Mouse (Mus musculus): ENCODE measurements around the gene Zfp658. TPM values are rescaled to one million over a fixed set of nuclear protein-coding genes. Genes with fewer than 3 reads are reported as not detected.

The Zfp658 gene
- 1.6 and 2.8 TPM in 2 replicates for polyA plus RNA-seq (2012; rRNA removed; ENCODE audit: low replicate concordance)

GRCm38 (mm10) chr7:43562006-43562633, at the start of gene Zfp658:
Gene Zfp658, plus strand, starts transcription at chr7:43562256.

GRCm38 (mm10) chr7:43544225-43544977, 17.7 kb upstream of the Zfp658 start, which contains the start of gene Cd33:
Gene Cd33, minus strand, starts transcription at chr7:43544428.

GRCm38 (mm10) chr7:43579440-43580171, 17.6 kb downstream of the Zfp658 start, which contains the start of gene Zfp719:
Gene Zfp719, plus strand, starts transcription at chr7:43579610.

GRCm38 (mm10) chr7:43606896-43607742, 45.1 kb downstream of the Zfp658 start, which contains the start of gene Zfp819:
Gene Zfp819, plus strand, starts transcription at chr7:43607169.

Other genes with a start within 250 kb of the Zfp658 start
- 4.9 and 8.0 TPM in 2 replicates for gene Zfp715, start 249.0 kb upstream of the Zfp658 start, polyA plus RNA-seq (2012; rRNA removed; ENCODE audit: low replicate concordance)
- gene Siglecf, start 210.9 kb upstream of the Zfp658 start, polyA plus RNA-seq (2012; rRNA removed; ENCODE audit: low replicate concordance) = 0.79 and 5.1 TPM in 2 replicates
- 2.5 and 6.0 TPM in 2 replicates for gene Siglecg, start 154.1 kb upstream of the Zfp658 start, polyA plus RNA-seq (2012; rRNA removed; ENCODE audit: low replicate concordance)
- gene Lim2, start 134.6 kb upstream of the Zfp658 start, polyA plus RNA-seq (2012; rRNA removed; ENCODE audit: low replicate concordance) = not detected in 2 replicates
- 7.3 and 21.1 TPM in 2 replicates for gene Nkg7, start 125.2 kb upstream of the Zfp658 start, polyA plus RNA-seq (2012; rRNA removed; ENCODE audit: low replicate concordance)
- gene Cldnd2, start 121.5 kb upstream of the Zfp658 start, polyA plus RNA-seq (2012; rRNA removed; ENCODE audit: low replicate concordance) = not detected in 2 replicates
- 222 and 365 TPM in 2 replicates for gene Etfb, start 118.2 kb upstream of the Zfp658 start, polyA plus RNA-seq (2012; rRNA removed; ENCODE audit: low replicate concordance)
- gene Gm45233, start 118.1 kb upstream of the Zfp658 start, polyA plus RNA-seq (2012; rRNA removed; ENCODE audit: low replicate concordance) = 4.5 and 4.8 TPM in 2 replicates
- gene Vsig10l, start 99.1 kb upstream of the Zfp658 start, polyA plus RNA-seq (2012; rRNA removed; ENCODE audit: low replicate concordance) = 8.1 and 9.4 TPM in 2 replicates
- 4.6 and 8.8 TPM in 2 replicates for gene Iglon5, start 72.2 kb upstream of the Zfp658 start, polyA plus RNA-seq (2012; rRNA removed; ENCODE audit: low replicate concordance)
- not detected in 2 replicates for gene 4931406B18Rik, start 56.3 kb upstream of the Zfp658 start, polyA plus RNA-seq (2012; rRNA removed; ENCODE audit: low replicate concordance)
- 12.5 and 12.7 TPM in 2 replicates for gene Cd33, start 17.8 kb upstream of the Zfp658 start, polyA plus RNA-seq (2012; rRNA removed; ENCODE audit: low replicate concordance)
- 2.0 and 4.1 TPM in 2 replicates for gene Zfp719, start 17.4 kb downstream of the Zfp658 start, polyA plus RNA-seq (2012; rRNA removed; ENCODE audit: low replicate concordance)
- gene Zfp819, start 44.9 kb downstream of the Zfp658 start, polyA plus RNA-seq (2012; rRNA removed; ENCODE audit: low replicate concordance) = 0.24 TPM in 1 of 2 replicates, not detected in the other
- not detected in 2 replicates for gene Ceacam18, start 72.5 kb downstream of the Zfp658 start, polyA plus RNA-seq (2012; rRNA removed; ENCODE audit: low replicate concordance)
- 3.0 and 8.5 TPM in 2 replicates for gene Siglece, start 97.9 kb downstream of the Zfp658 start, polyA plus RNA-seq (2012; rRNA removed; ENCODE audit: low replicate concordance)
- 7.1 and 16.3 TPM in 2 replicates for gene Ctu1, start 109.8 kb downstream of the Zfp658 start, polyA plus RNA-seq (2012; rRNA removed; ENCODE audit: low replicate concordance)
- 0.11 and 0.13 TPM in 2 replicates for gene Klk14, start 128.2 kb downstream of the Zfp658 start, polyA plus RNA-seq (2012; rRNA removed; ENCODE audit: low replicate concordance)
- 0.12 and 0.14 TPM in 2 replicates for gene Klk13, start 150.3 kb downstream of the Zfp658 start, polyA plus RNA-seq (2012; rRNA removed; ENCODE audit: low replicate concordance)
- gene Klk12, start 206.6 kb downstream of the Zfp658 start, polyA plus RNA-seq (2012; rRNA removed; ENCODE audit: low replicate concordance) = not detected in 2 replicates
- 1.2 TPM in 1 of 2 replicates, not detected in the other for gene Klk11, start 212.3 kb downstream of the Zfp658 start, polyA plus RNA-seq (2012; rRNA removed; ENCODE audit: low replicate concordance)
- gene Klk10, start 218.8 kb downstream of the Zfp658 start, polyA plus RNA-seq (2012; rRNA removed; ENCODE audit: low replicate concordance) = 1.3 and 6.0 TPM in 2 replicates
- not detected in 2 replicates for gene Klk9, start 229.6 kb downstream of the Zfp658 start, polyA plus RNA-seq (2012; rRNA removed; ENCODE audit: low replicate concordance)
- gene Klk8, start 235.3 kb downstream of the Zfp658 start, polyA plus RNA-seq (2012; rRNA removed; ENCODE audit: low replicate concordance) = 4.9 and 6.5 TPM in 2 replicates
- gene Klk7, start 249.0 kb downstream of the Zfp658 start, polyA plus RNA-seq (2012; rRNA removed; ENCODE audit: low replicate concordance) = 0.09 TPM in 1 of 2 replicates, not detected in the other

All from subcutaneous adipose tissue, adult 2 months (tissue).